Mouse (Mus musculus) intestine, embryonic 14.5 days (tissue): ENCODE results near the gene Syna. TPM values are rescaled to one million over a fixed set of nuclear protein-coding genes. Genes with fewer than 3 reads are reported as not detected.

Experiments used
- ATAC-seq: fragments of 200-750 bp; cut with Nextera tagmentation; replicated peaks from 2 replicates; pipeline ENCODE4 v1.8.0; 2017; ENCODE audit warnings: low read depth, moderate number of reproducible peaks, moderate TSS enrichment, moderate library complexity; ENCODE audit not compliant: low FRiP score, low TSS enrichment
- DNase-seq: peaks from one replicate; pipeline ENCODE4 v3.0.0-alpha.2; 2018; ENCODE audit warnings: low spot score
- H3K27ac ChIP-seq: fragments of 300-500 bp; sonication (generic); 2 replicates; pipeline ENCODE4 v1.5.1; 2014; ENCODE audit warnings: low read depth, mild to moderate bottlenecking, control low read depth
- H3K27me3 ChIP-seq: fragments of 300-500 bp; sonication (generic); replicated peaks from 2 replicates; pipeline ENCODE4 v1.6.1; 2014; ENCODE audit warnings: low read length, control low read depth; ENCODE audit not compliant: control insufficient read depth, insufficient read depth
- H3K36me3 ChIP-seq: fragments of 300-500 bp; sonication (generic); 2 replicates; pipeline ENCODE4 v1.6.1; 2014; ENCODE audit warnings: low read length, control low read depth; ENCODE audit not compliant: control insufficient read depth, insufficient read depth
- H3K4me1 ChIP-seq: fragments of 300-500 bp; sonication (generic); replicated peaks from 2 replicates; pipeline ENCODE4 v1.6.1; 2014; ENCODE audit warnings: low read length, control low read depth, mixed read lengths; ENCODE audit not compliant: control insufficient read depth, insufficient read depth
- H3K4me2 ChIP-seq: fragments of 300-500 bp; sonication (generic); 2 replicates; pipeline ENCODE4 v1.6.1; 2014; ENCODE audit warnings: low read length
- H3K4me3 ChIP-seq: fragments of 300-500 bp; sonication (generic); 2 replicates; pipeline ENCODE4 v1.5.1; 2014; ENCODE audit warnings: low read depth, low read length, control low read depth, mixed read lengths
- H3K9ac ChIP-seq: fragments of 300-500 bp; sonication (generic); 2 replicates; pipeline ENCODE4 v1.6.1; 2014; ENCODE audit warnings: mild to moderate bottlenecking, low read length
- H3K9me3 ChIP-seq: fragments of 300-500 bp; sonication (generic); 2 replicates; pipeline ENCODE4 v1.6.1; 2016; ENCODE audit warnings: low read length, control low read depth; ENCODE audit not compliant: control insufficient read depth
- WGBS: fragments of 180-500 bp; shearing (Covaris S2); extraction: QIAGEN DNeasy Blood & Tissue Kit; methylation state at CpG from one replicate; pipeline ENCODE4 v1.1.7; 2014; 5-methylcytosine and 5-hydroxymethylcytosine counted together
- polyA plus RNA-seq: library from polyadenylated mRNA; unstranded; fragments of >200 nt; fragmentation: Nextera tagmentation; extraction: Ambion mirVana; gene quantifications from 2 replicates; pipeline ENCODE4 v1.2.1, GENCODE M21; 2014

The Syna gene
- polyA plus RNA-seq, 1 experiment from 2014 or later = 0.08 TPM

- ATAC-seq = no peak
- no peak for DNase-seq
- peaks cover 21% of the 10 kb centered on the region for H3K4me1 ChIP-seq
- H3K36me3 ChIP-seq = no peaks in the 10 kb centered on the region
- H3K4me3 ChIP-seq = no peak overlapping the region
- 85% methylated on average over 7 of the region's 7 CpGs for WGBS
- no peaks in the 10 kb centered on the region for H3K27me3 ChIP-seq
- H3K27ac ChIP-seq = no peak overlapping the region
- no peaks in the 10 kb centered on the region for H3K9me3 ChIP-seq
- H3K4me2 ChIP-seq = no peak overlapping the region
- H3K9ac ChIP-seq = no peak overlapping the region
Measured at GRCm38 (mm10) chr5:134546790-134547189, 13.2 kb downstream of the Syna start.

- no peak for DNase-seq
- no peak overlapping the region for H3K4me2 ChIP-seq
Measured at GRCm38 (mm10) chr5:134545242-134545629, 14.7 kb downstream of the Syna start.

GRCm38 (mm10) chr5:134544516-134545241 is 15.3 kb downstream of the Syna start:
- H3K4me1 ChIP-seq = peaks cover 24% of the 10 kb centered on the region
- no peak for ATAC-seq
- 67% methylated on average over 19 of the region's 19 CpGs for WGBS

More at GRCm38 (mm10) chr5:134545242-134545629, 14.7 kb downstream of the Syna start:
- ATAC-seq = no peak
- Histone ChIP-seq H3K4me1 (peaks cover 21% of the 10 kb centered on the region), H3K4me3 (no peak overlapping the region), H3K27ac (no peak overlapping the region), H3K36me3 (no peaks in the 10 kb centered on the region), H3K9me3 (no peaks in the 10 kb centered on the region), H3K27me3 (no peaks in the 10 kb centered on the region), H3K9ac (no peak overlapping the region)
- 53% methylated on average over 3 of the region's 3 CpGs for WGBS

GRCm38 (mm10) chr5:134541640-134542039 is 18.3 kb downstream of the Syna start:
- Histone ChIP-seq H3K4me2 (no peak overlapping the region), H3K4me1 (peaks cover 21% of the 10 kb centered on the region), H3K4me3 (no peak overlapping the region), H3K27me3 (no peaks in the 10 kb centered on the region), H3K27ac (peak overlapping the region; percentile 47), H3K36me3 (no peaks in the 10 kb centered on the region), H3K9ac (no peak overlapping the region), H3K9me3 (peaks cover 3% of the 10 kb centered on the region; the same call in 1 of the 2 replicates)
- DNase-seq = no peak
- no peak for ATAC-seq
- WGBS = 36% methylated on average over 7 of the region's 7 CpGs

More at GRCm38 (mm10) chr5:134544516-134545241, 15.3 kb downstream of the Syna start:
- peak; percentile 61 for DNase-seq
- Histone ChIP-seq H3K27me3 (no peaks in the 10 kb centered on the region), H3K27ac (no peak overlapping the region), H3K9me3 (no peaks in the 10 kb centered on the region), H3K9ac (no peak overlapping the region), H3K4me3 (no peak overlapping the region), H3K4me2 (no peak overlapping the region), H3K36me3 (no peaks in the 10 kb centered on the region)

- Histone ChIP-seq H3K9ac (no peak overlapping the region), H3K27me3 (no peaks in the 10 kb centered on the region), H3K27ac (0 out of 2 replicates have a peak overlapping the region, but pooled peaks have one; percentile 86), H3K4me3 (no peak overlapping the region), H3K4me1 (peaks cover 21% of the 10 kb centered on the region), H3K4me2 (no peak overlapping the region), H3K36me3 (no peaks in the 10 kb centered on the region), H3K9me3 (peaks cover 3% of the 10 kb centered on the region; the same call in 1 of the 2 replicates)
- DNase-seq (no peak), ATAC-seq (no peak)
- WGBS = 78% methylated on average over 6 of the region's 6 CpGs
Measured at GRCm38 (mm10) chr5:134540881-134541280, 19.1 kb downstream of the Syna start.

GRCm38 (mm10) chr5:134539891-134540290 is 20.1 kb downstream of the Syna start:
- Histone ChIP-seq H3K4me2 (no peak overlapping the region), H3K4me1 (peaks cover 21% of the 10 kb centered on the region), H3K4me3 (no peak overlapping the region), H3K36me3 (peaks cover 6% of the 10 kb centered on the region), H3K9me3 (peaks cover 3% of the 10 kb centered on the region; the same call in 1 of the 2 replicates), H3K27me3 (no peaks in the 10 kb centered on the region), H3K9ac (no peak overlapping the region), H3K27ac (peak overlapping the region; percentile 86)
- ATAC-seq (peak; percentile 51), DNase-seq (no peak)
- WGBS = 7% methylated on average over 3 of the region's 3 CpGs

- Histone ChIP-seq H3K4me3 (no peak overlapping the region), H3K27me3 (no peaks in the 10 kb centered on the region), H3K27ac (no peak overlapping the region), H3K4me1 (peaks cover 14% of the 10 kb centered on the region), H3K36me3 (peaks cover 38% of the 10 kb centered on the region), H3K9me3 (peaks cover 3% of the 10 kb centered on the region; the same call in 1 of the 2 replicates), H3K9ac (no peak overlapping the region), H3K4me2 (no peak overlapping the region)
- ATAC-seq (no peak), DNase-seq (no peak)
- WGBS = 86% methylated on average over 6 of the region's 6 CpGs
Measured at GRCm38 (mm10) chr5:134536036-134536435, 23.9 kb downstream of the Syna start.

GRCm38 (mm10) chr5:134532417-134532816 is 27.6 kb downstream of the Syna start:
- DNase-seq = no peak
- WGBS = 94% methylated on average over 6 of the region's 6 CpGs
- no peak overlapping the region for H3K27ac ChIP-seq
- peaks cover 38% of the 10 kb centered on the region for H3K36me3 ChIP-seq
- no peak for ATAC-seq
- H3K4me1 ChIP-seq = no peaks in the 10 kb centered on the region
- H3K9me3 ChIP-seq = no peaks in the 10 kb centered on the region
- H3K4me2 ChIP-seq = no peak overlapping the region
- H3K4me3 ChIP-seq = no peak overlapping the region
- H3K9ac ChIP-seq = no peak overlapping the region
- no peaks in the 10 kb centered on the region for H3K27me3 ChIP-seq

- Histone ChIP-seq H3K9me3 (no peaks in the 10 kb centered on the region), H3K4me1 (no peaks in the 10 kb centered on the region), H3K4me2 (no peak overlapping the region), H3K36me3 (peaks cover 38% of the 10 kb centered on the region), H3K27ac (no peak overlapping the region), H3K9ac (no peak overlapping the region), H3K27me3 (no peaks in the 10 kb centered on the region), H3K4me3 (no peak overlapping the region)
- WGBS = 88% methylated on average over 9 of the region's 9 CpGs
- ATAC-seq (no peak), DNase-seq (no peak)
Measured at GRCm38 (mm10) chr5:134531585-134531984, 28.4 kb downstream of the Syna start.
